Mouse (Mus musculus): ENCODE data around the gene Klk5.

Gene Klk5

GRCm38 (mm10) chr7:43821581-43821980, 20.2 kb upstream of the Klk5 start:
- H3K4me3 ChIP-seq (replicated peaks; ENCODE audit: low read length): no peak overlapping the region
- H3K36me3 ChIP-seq (ENCODE audit: insufficient read depth, low read length): no peaks in the 10 kb centered on the region
- TF ChIP-seq POU5F1 (IDR thresholded peaks at IDR 0.05; ENCODE audit: borderline replicate concordance, low read length): no peak
- TF ChIP-seq NANOG (IDR thresholded peaks at IDR 0.05; ENCODE audit: borderline replicate concordance, low read length): no peak
- TF ChIP-seq CTCF (conservative IDR thresholded peaks at IDR 0.05; ENCODE audit: low read length): no peak
- peaks cover 20% of the 10 kb centered on the region for H3K27me3 ChIP-seq (ENCODE audit: insufficient read depth, low read length)
- peaks cover 12% of the 10 kb centered on the region for H3K4me1 ChIP-seq (replicated peaks; ENCODE audit: low read depth, low read length)
- H3K9me3 ChIP-seq (ENCODE audit: low read length): no peaks in the 10 kb centered on the region

- H3K9me3 ChIP-seq (ENCODE audit: low read length): no peaks in the 10 kb centered on the region
- no peak within 1 kb of the TSS for H3K4me3 ChIP-seq (replicated peaks; ENCODE audit: low read length)
- TF ChIP-seq CTCF (conservative IDR thresholded peaks at IDR 0.05; ENCODE audit: low read length): no peak
- no peak for TF ChIP-seq POU5F1 (IDR thresholded peaks at IDR 0.05; ENCODE audit: borderline replicate concordance, low read length)
- TF ChIP-seq NANOG (IDR thresholded peaks at IDR 0.05; ENCODE audit: borderline replicate concordance, low read length): no peak
- no peaks in the 10 kb centered on the region for H3K36me3 ChIP-seq (ENCODE audit: insufficient read depth, low read length)
- peaks cover 4% of the 10 kb centered on the region for H3K4me1 ChIP-seq (replicated peaks; ENCODE audit: low read depth, low read length)
- H3K27me3 ChIP-seq (ENCODE audit: insufficient read depth, low read length): peaks cover 32% of the 10 kb centered on the region
Observed at GRCm38 (mm10) chr7:43824199-43824598, 17.6 kb upstream of the Klk5 start, which contains the start of gene Klk6. Gene Klk6 (plus strand): TSS chr7:43824499.

- no peaks in the 10 kb centered on the region for H3K36me3 ChIP-seq (ENCODE audit: insufficient read depth, low read length)
- H3K4me3 ChIP-seq (replicated peaks; ENCODE audit: low read length): no peak overlapping the region
- H3K4me1 ChIP-seq (replicated peaks; ENCODE audit: low read depth, low read length): peaks cover 4% of the 10 kb centered on the region
- peaks cover 38% of the 10 kb centered on the region for H3K27me3 ChIP-seq (ENCODE audit: insufficient read depth, low read length)
- TF ChIP-seq CTCF (conservative IDR thresholded peaks at IDR 0.05; ENCODE audit: low read length): no peak
- no peak for TF ChIP-seq POU5F1 (IDR thresholded peaks at IDR 0.05; ENCODE audit: borderline replicate concordance, low read length)
- no peak for TF ChIP-seq NANOG (IDR thresholded peaks at IDR 0.05; ENCODE audit: borderline replicate concordance, low read length)
- no peaks in the 10 kb centered on the region for H3K9me3 ChIP-seq (ENCODE audit: low read length)
Observed at GRCm38 (mm10) chr7:43826056-43826455, 15.7 kb upstream of the Klk5 start.

DNA sequence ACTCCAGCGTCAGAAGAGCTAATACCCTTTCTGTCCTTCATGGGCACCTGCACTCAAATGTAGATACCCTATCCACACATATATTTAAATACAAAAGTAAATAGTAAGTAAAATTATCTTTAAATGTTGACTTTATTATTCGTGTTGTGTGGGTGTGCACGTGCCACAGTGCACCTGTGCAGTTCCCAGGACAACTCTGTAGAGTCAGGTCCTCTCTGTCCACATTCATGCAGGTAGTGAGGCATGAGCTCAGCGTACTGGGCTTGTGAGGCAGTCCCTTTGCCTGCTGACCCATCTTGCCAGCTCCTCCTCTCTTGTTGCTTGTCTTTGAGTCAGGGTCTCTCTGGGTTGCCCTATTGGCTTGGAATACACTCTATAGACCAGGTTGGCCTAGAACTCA, 14.1 kb upstream of the Klk5 start:
- TF ChIP-seq NANOG (IDR thresholded peaks at IDR 0.05; ENCODE audit: borderline replicate concordance, low read length) (no peak), POU5F1 (IDR thresholded peaks at IDR 0.05; ENCODE audit: borderline replicate concordance, low read length) (no peak), CTCF (conservative IDR thresholded peaks at IDR 0.05; ENCODE audit: low read length) (no peak)
- no peak overlapping the region for H3K4me3 ChIP-seq (replicated peaks; ENCODE audit: low read length)
- peaks cover 7% of the 10 kb centered on the region for H3K4me1 ChIP-seq (replicated peaks; ENCODE audit: low read depth, low read length)
- no peaks in the 10 kb centered on the region for H3K9me3 ChIP-seq (ENCODE audit: low read length)
- peaks cover 43% of the 10 kb centered on the region for H3K27me3 ChIP-seq (ENCODE audit: insufficient read depth, low read length)
- H3K36me3 ChIP-seq (ENCODE audit: insufficient read depth, low read length): no peaks in the 10 kb centered on the region

DNA sequence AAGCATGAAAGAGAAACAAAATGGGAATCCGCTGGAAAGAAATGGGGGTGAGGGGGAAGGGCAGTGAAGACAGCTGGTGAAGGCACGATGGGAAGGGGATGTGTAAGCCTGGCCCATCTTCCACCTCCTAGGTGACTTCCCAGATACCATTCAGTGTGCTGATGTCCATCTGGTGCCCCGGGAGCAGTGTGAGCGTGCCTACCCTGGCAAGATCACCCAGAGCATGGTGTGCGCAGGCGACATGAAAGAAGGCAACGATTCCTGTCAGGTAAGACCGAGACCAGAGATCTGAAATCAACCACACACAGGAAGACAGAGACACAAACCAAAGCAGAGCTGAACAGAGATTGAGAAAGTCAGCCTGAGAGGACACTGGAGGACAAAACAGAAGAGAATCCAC, 12.8 kb upstream of the Klk5 start:
- Histone ChIP-seq H3K4me1 (replicated peaks; ENCODE audit: low read depth, low read length) (peaks cover 10% of the 10 kb centered on the region), H3K4me3 (replicated peaks; ENCODE audit: low read length) (no peak overlapping the region), H3K27me3 (ENCODE audit: insufficient read depth, low read length) (peaks cover 33% of the 10 kb centered on the region), H3K9me3 (ENCODE audit: low read length) (no peaks in the 10 kb centered on the region), H3K36me3 (ENCODE audit: insufficient read depth, low read length) (no peaks in the 10 kb centered on the region)
- no peak for TF ChIP-seq POU5F1 (IDR thresholded peaks at IDR 0.05; ENCODE audit: borderline replicate concordance, low read length)
- no peak for TF ChIP-seq CTCF (conservative IDR thresholded peaks at IDR 0.05; ENCODE audit: low read length)
- TF ChIP-seq NANOG (IDR thresholded peaks at IDR 0.05; ENCODE audit: borderline replicate concordance, low read length): no peak

- no peak for TF ChIP-seq CTCF (conservative IDR thresholded peaks at IDR 0.05; ENCODE audit: low read length)
- no peak for TF ChIP-seq NANOG (IDR thresholded peaks at IDR 0.05; ENCODE audit: borderline replicate concordance, low read length)
- no peak for TF ChIP-seq POU5F1 (IDR thresholded peaks at IDR 0.05; ENCODE audit: borderline replicate concordance, low read length)
- H3K27me3 ChIP-seq (ENCODE audit: insufficient read depth, low read length): no peaks in the 10 kb centered on the region
Observed at GRCm38 (mm10) chr7:43843801-43844200, 2.0 kb downstream of the Klk5 start.

GRCm38 (mm10) chr7:43851616-43852015, 9.8 kb downstream of the Klk5 start:
- Histone ChIP-seq H3K4me1 (replicated peaks; ENCODE audit: low read depth, low read length) (peaks cover 36% of the 10 kb centered on the region), H3K36me3 (ENCODE audit: insufficient read depth, low read length) (no peaks in the 10 kb centered on the region), H3K27me3 (ENCODE audit: insufficient read depth, low read length) (0 out of 2 replicates have a peak, but pooled peaks cover 2% of the 10 kb centered on the region), H3K9me3 (ENCODE audit: low read length) (no peaks in the 10 kb centered on the region), H3K4me3 (replicated peaks; ENCODE audit: low read length) (no peak overlapping the region)
- TF ChIP-seq POU5F1 (IDR thresholded peaks at IDR 0.05; ENCODE audit: borderline replicate concordance, low read length) (no peak), NANOG (IDR thresholded peaks at IDR 0.05; ENCODE audit: borderline replicate concordance, low read length) (no peak), CTCF (conservative IDR thresholded peaks at IDR 0.05; ENCODE audit: low read length) (no peak)

More at GRCm38 (mm10) chr7:43843801-43844200, 2.0 kb downstream of the Klk5 start:
- Histone ChIP-seq H3K9me3 (ENCODE audit: low read length) (peaks cover 5% of the 10 kb centered on the region; the same call in 1 of the 2 replicates), H3K4me1 (replicated peaks; ENCODE audit: low read depth, low read length) (peaks cover 11% of the 10 kb centered on the region; the same call in 1 of the 2 replicates), H3K4me3 (replicated peaks; ENCODE audit: low read length) (no peak overlapping the region), H3K36me3 (ENCODE audit: insufficient read depth, low read length) (no peaks in the 10 kb centered on the region)

DNA sequence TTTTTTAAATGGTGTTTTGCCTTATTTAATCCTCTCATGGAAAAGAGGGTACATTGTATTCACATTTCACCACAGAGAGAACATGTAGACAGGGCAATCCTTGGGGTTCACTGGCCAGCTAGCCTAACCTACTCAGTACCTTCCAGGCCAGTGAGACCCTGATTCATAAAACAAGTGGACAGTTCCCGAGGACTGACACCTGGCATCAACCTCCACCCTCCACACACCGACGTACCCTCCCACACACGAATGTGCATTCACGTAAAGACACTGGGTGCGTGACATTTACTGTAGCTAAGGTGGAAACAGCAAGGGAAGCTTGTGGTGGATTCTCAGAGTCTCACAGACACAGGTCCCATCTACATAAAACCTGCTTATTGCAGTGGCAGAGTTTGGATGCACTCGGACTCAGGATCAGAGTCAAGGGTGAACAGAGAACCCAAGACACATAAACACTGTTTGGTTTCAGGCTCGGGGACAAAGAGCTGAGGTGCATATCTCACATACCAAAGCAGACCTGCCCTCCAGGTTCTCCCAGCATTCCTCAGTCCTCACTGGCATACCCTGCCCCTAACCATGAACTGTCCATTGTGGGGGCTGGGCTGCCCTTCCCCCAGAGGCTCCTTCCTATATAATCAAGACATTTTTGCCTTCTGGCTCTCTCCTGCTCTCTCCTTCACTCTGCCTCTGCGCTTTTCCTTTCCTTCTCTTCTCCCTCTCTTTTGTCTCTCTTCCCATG, 13.0 kb downstream of the Klk5 start:
- peaks cover 42% of the 10 kb centered on the region for H3K4me1 ChIP-seq (replicated peaks; ENCODE audit: low read depth, low read length)
- TF ChIP-seq POU5F1 (IDR thresholded peaks at IDR 0.05; ENCODE audit: borderline replicate concordance, low read length) (no peak), CTCF (conservative IDR thresholded peaks at IDR 0.05; ENCODE audit: low read length) (no peak), NANOG (IDR thresholded peaks at IDR 0.05; ENCODE audit: borderline replicate concordance, low read length) (no peak)
- no peaks in the 10 kb centered on the region for H3K36me3 ChIP-seq (ENCODE audit: insufficient read depth, low read length)
- H3K4me3 ChIP-seq (replicated peaks; ENCODE audit: low read length): no peak overlapping the region
- no peaks in the 10 kb centered on the region for H3K9me3 ChIP-seq (ENCODE audit: low read length)
- peaks cover 4% of the 10 kb centered on the region; the same call in 1 of the 2 replicates for H3K27me3 ChIP-seq (ENCODE audit: insufficient read depth, low read length)

Data from E14TG2a.4 (cell line).